Mouse (Mus musculus) midbrain, embryonic 16.5 days (tissue): ENCODE data around the gene Cinp. TPM values are rescaled to one million over a fixed set of nuclear protein-coding genes. Genes with fewer than 3 reads are reported as not detected.

Experiments
- ATAC-seq: fragments of 200-750 bp; cut with Nextera tagmentation; 2 replicates; pipeline ENCODE4 v1.8.0; 2017; ENCODE audit warnings: moderate TSS enrichment
- H3K27ac ChIP-seq: fragments of 300-500 bp; sonication (generic); 2 replicates; pipeline ENCODE4 v1.5.1; 2014; ENCODE audit warnings: mild to moderate bottlenecking, low read length, mixed read lengths
- H3K27me3 ChIP-seq: fragments of 300-500 bp; sonication (generic); 2 replicates; pipeline ENCODE4 v1.6.1; 2014; ENCODE audit warnings: low read depth, low read length, mixed read lengths; ENCODE audit not compliant: control insufficient read depth, insufficient read depth
- H3K36me3 ChIP-seq: fragments of 300-500 bp; sonication (generic); 2 replicates; pipeline ENCODE4 v1.6.1; 2014; ENCODE audit warnings: mild to moderate bottlenecking, low read length, moderate library complexity, mixed read lengths; ENCODE audit not compliant: control insufficient read depth, insufficient read depth
- H3K4me1 ChIP-seq: fragments of 300-500 bp; sonication (generic); 2 replicates; pipeline ENCODE4 v1.6.1; 2014; ENCODE audit warnings: mild to moderate bottlenecking, low read length, mixed read lengths; ENCODE audit not compliant: control insufficient read depth, insufficient read depth
- H3K4me2 ChIP-seq: fragments of 300-500 bp; sonication (generic); 2 replicates; pipeline ENCODE4 v1.6.1; 2014; ENCODE audit warnings: mild to moderate bottlenecking, low read length, mixed read lengths
- H3K4me3 ChIP-seq: fragments of 300-500 bp; sonication (generic); 2 replicates; pipeline ENCODE4 v1.5.1; 2014; ENCODE audit warnings: low read depth, mild to moderate bottlenecking, low read length, moderate library complexity, mixed read lengths
- H3K9ac ChIP-seq: fragments of 300-500 bp; sonication (generic); 2 replicates; pipeline ENCODE4 v1.6.1; 2014; ENCODE audit warnings: low read depth, low read length, mixed read lengths
- H3K9me3 ChIP-seq: fragments of 300-500 bp; sonication (generic); replicated peaks from 2 replicates; pipeline ENCODE4 v1.6.1; 2014; ENCODE audit warnings: mild to moderate bottlenecking, low read length, mixed read lengths; ENCODE audit not compliant: control insufficient read depth, poor library complexity, severe bottlenecking
- WGBS: fragments of 180-500 bp; shearing (Covaris S2); extraction: QIAGEN DNeasy Blood & Tissue Kit; methylation state at CpG from one replicate; pipeline ENCODE4 v1.1.7; 2014; 5-methylcytosine and 5-hydroxymethylcytosine counted together
- polyA plus RNA-seq: library from polyadenylated mRNA; unstranded; fragments of >200 nt; fragmentation: Nextera tagmentation; extraction: Ambion mirVana; gene quantifications from 2 replicates; pipeline ENCODE4 v1.2.1, GENCODE M21; 2015

Cinp gene
- polyA plus RNA-seq, 1 experiment from 2014 or later = 90.0 TPM

DNA sequence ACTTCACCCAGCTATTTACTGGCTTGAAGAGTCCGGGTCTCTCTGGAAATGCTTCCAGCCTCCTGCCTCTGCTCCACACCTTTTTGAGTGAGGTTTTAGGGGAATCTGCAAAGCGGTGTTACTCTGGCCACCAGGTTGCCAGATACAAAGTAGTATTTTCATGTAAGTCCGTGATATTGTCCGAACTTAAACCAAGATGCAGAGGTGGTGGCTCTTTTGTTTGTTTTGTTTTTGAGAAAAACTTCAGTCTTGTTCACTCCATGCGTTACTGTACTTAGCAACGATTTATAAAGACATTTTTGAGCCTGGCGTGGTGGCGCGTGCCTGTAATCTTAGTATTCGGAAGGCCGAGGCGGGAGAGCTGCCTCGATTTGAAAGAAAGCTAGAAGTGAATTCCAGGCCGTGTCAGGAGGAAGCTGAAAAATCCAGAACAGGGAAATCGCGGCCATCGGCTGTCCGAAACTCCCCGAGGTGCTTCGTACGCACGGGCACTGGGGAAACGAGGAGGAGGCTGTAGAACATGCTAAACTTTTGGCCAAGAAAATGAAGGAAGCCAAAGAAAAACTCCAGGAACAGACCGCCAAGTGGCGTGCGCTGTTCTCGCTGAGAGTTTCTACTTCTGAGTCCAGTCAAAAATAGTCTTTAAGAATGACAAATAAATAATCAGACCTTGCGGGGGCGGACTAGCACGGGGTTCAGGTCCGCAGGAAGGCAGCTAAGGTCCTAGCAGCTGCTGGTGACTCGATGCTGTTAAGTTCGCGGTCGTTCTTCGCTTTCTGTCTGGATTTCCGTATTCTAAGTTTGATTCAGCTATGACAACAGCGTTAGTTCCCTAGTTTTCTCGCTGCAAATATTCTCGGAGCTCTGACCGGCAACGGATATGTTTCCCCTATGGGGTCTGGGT, 44.5 kb downstream of the Cinp start:
- 1% methylated on average over 42 of the region's 42 CpGs for WGBS
- Histone ChIP-seq H3K27ac (no peak overlapping the region), H3K9me3 (no peaks in the 10 kb centered on the region), H3K27me3 (peaks cover 22% of the 10 kb centered on the region), H3K4me3 (peak overlapping the region; percentile 30), H3K4me2 (peak overlapping the region; percentile 57), H3K9ac (no peak overlapping the region), H3K4me1 (peaks cover 14% of the 10 kb centered on the region), H3K36me3 (no peaks in the 10 kb centered on the region)
- no peak for ATAC-seq

DNA sequence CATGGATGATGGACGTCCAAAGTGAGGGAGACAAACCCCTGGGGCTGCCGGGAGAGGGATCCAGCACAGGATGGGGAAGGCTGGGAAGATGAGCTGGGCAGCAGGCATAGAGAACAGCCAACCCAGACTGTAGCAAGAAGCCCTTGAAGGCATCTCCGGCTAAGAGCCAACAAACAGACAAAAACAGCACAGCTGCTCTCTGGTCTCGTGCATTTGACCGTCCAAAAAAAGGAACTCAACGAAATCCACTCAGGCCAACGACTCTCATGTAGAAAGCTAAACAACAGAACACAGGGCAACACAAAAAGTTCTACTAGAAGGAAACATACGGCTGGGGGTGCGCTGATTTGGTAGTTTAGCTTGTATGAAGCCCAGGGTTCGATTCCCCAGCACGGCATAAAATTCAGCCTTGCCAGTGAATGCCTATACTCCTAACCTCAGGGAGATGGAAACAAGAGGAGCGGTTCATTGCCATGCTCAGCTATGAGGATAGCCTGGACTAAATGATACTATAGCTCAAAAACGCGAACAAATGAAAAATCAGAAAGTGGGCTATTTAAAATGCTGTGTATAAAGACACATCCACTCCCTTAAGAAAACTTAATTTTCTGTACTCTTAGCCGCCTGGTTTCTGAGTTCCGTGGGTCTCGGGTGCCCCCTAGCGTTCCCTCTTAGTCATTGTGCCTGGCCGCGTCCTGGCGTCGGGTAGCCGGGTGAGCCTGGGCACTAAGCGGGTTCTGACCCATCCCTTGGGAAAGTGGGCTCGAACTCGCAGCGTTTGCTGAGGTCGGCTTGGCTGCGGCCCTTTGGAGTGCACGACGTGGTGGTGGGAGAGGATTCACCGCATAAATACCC, 45.5 kb downstream of the Cinp start:
- Histone ChIP-seq H3K27ac (no peak overlapping the region), H3K9ac (peak overlapping the region; percentile 43; the same call in 1 of the 2 replicates), H3K4me3 (peak overlapping the region; percentile 25), H3K36me3 (no peaks in the 10 kb centered on the region), H3K9me3 (no peaks in the 10 kb centered on the region), H3K4me1 (peaks cover 14% of the 10 kb centered on the region), H3K27me3 (peaks cover 22% of the 10 kb centered on the region), H3K4me2 (peak overlapping the region; percentile 57)
- ATAC-seq = 0 out of 2 replicates have a peak, but pooled peaks have one; percentile 11
- WGBS = 20% methylated on average over 32 of the region's 32 CpGs

DNA sequence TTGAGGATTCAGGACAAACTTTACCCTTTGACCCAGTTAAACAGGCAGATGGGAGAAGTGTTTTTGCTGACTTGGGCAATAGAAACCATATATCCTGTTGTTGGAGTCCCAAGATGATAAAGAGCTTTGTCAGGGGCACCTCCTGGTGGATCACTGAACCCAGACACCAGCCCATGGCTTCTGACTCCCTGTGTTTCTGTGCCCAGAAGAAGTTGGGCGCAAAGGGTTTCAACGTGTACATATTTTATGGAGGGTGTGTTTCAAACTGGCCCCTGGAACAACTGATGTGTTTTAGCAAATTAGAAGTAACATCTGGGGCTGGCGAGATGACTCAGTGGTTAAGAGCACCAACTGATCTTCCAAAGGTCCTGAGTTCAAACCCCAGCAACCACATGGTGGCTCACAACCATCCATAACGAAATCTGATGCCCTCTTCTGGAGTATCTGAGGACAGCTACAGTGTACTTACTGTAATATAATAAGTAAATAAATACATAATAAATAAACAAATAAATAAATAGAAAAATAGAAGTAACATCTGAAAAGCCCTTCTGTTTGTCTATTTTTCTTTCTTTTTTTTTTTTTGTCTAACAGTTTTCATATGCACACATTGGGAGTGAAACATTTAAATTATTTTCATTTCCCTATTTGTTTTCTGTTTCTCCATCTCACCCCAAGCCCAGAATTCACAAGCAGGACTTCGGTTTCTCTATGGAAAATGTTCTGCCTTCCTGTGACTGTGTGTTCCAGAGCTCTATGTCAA, 47.0 kb downstream of the Cinp start:
- WGBS = 81% methylated on average over 5 of the region's 5 CpGs
- no peak for ATAC-seq
- no peaks in the 10 kb centered on the region for H3K36me3 ChIP-seq
- H3K9me3 ChIP-seq = no peaks in the 10 kb centered on the region
- no peak overlapping the region for H3K27ac ChIP-seq
- peaks cover 22% of the 10 kb centered on the region for H3K27me3 ChIP-seq
- H3K4me3 ChIP-seq = no peak overlapping the region
- no peak overlapping the region for H3K9ac ChIP-seq
- peaks cover 17% of the 10 kb centered on the region for H3K4me1 ChIP-seq
- H3K4me2 ChIP-seq = no peak overlapping the region

DNA sequence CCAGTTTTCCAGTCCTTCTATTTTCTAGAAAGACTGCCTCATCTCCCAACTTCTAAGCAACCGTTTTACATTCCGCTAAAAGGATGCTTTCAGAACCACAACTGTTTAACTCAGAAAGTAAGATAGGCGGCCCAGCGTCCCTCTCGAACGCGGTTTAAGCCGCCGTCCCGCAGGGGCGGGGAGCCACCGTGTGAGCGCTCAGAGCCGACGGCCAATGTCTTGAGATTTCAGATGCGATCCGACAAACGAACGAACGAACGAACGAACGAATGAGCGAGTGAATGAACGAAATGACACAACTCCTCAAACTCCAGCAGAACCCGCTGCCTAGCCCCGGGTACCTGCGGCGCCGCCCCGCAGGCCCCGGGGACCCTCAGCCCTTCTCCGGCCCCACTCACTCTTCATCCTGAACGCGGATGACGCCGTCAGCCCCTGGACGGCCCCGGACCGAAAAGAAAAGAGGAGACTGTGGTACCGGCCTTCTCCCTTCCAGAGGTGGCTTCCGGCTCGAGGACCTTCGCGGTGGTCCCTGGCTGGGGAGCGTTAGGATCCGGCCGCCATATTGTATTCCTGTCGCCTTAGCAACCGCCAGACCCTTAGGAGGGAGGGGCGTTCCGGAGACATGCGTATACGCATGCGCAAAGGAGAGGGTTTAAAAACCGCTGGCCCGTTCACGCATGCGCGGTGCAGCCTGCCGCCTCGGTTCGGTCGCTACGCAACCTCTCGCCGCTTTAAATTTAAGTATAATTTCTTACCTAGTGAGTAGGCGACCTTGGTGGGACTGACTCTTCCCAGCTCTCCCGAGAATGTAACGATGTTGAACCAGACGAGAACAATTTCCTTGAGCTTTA, 48.4 kb downstream of the Cinp start, which contains the start of gene Mok:
Gene Mok, minus strand, starts transcription at position 592 of the 851 bp plus-strand sequence.
- Histone ChIP-seq H3K4me2 (peak within 1 kb of the TSS; percentile 58), H3K4me3 (peak within 1 kb of the TSS; percentile 59), H3K27me3 (peaks cover 13% of the 10 kb centered on the region), H3K4me1 (peaks cover 12% of the 10 kb centered on the region), H3K9ac (peak within 1 kb of the TSS; percentile 65), H3K27ac (peak within 1 kb of the TSS; percentile 65), H3K36me3 (no peaks in the 10 kb centered on the region), H3K9me3 (no peaks in the 10 kb centered on the region)
- under 1% methylated on average over 69 of the region's 71 CpGs for WGBS
- ATAC-seq = peak; percentile 86

DNA sequence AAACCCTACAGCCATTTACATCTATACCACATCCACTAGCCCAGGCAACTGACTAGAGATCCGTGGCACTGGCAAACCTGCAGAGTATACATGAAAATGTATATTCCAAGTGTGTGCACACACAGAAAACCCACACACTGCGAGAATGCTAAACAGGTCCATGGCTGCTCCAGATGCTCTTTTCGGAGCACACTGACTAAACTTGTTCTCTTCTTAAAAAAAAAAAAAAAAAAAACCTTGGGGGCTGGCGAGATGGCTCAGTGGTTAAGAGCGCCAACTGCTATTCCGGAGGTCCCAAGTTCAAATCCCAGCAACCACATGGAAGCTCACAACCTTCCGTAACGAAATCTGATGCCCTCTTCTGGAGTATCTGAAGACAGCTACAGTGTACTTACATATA, 51.1 kb downstream of the Cinp start:
- Histone ChIP-seq H3K9ac (no peak overlapping the region), H3K27me3 (no peaks in the 10 kb centered on the region), H3K27ac (no peak overlapping the region), H3K4me1 (peaks cover 12% of the 10 kb centered on the region), H3K4me2 (no peak overlapping the region), H3K36me3 (no peaks in the 10 kb centered on the region), H3K4me3 (no peak overlapping the region), H3K9me3 (no peaks in the 10 kb centered on the region)
- WGBS = 82% methylated on average over 8 of the region's 8 CpGs
- no peak for ATAC-seq

DNA sequence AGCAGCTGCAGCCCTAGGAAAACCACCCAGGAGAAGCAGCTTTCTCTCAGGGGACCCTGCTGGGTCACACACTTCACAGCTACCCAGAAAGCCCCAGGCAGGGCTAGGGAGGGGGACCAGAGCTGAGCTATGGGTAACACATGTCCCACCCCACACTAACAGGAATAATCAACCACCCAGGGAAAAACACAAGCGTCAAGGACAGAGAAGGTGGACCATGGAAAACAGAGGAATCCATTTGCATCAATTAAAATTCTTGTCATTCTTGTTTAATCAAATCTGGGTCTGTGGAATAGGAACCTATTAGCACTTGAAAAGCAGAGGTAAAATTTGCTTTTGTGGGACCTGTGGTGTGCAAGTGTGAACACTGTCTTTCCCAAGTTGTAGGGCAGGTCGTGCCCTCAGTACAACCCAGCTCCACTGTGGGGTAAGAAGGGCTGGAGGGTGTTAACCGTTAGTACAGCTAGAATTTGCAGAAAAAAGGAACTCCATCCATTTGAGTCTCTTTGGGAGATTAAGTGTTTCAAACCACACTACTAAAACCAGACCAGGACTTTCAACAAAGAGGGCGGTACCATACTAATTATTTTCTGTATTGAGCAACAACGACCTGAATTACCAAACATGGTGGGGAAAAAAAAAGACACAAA, 51.6 kb downstream of the Cinp start:
- Histone ChIP-seq H3K4me1 (peaks cover 12% of the 10 kb centered on the region), H3K9me3 (no peaks in the 10 kb centered on the region), H3K4me2 (no peak overlapping the region), H3K9ac (no peak overlapping the region), H3K36me3 (no peaks in the 10 kb centered on the region), H3K27ac (peak overlapping the region; percentile 17; the same call in 1 of the 2 replicates), H3K27me3 (no peaks in the 10 kb centered on the region), H3K4me3 (no peak overlapping the region)
- WGBS = 40% methylated on average over 5 of the region's 5 CpGs
- ATAC-seq = no peak

DNA sequence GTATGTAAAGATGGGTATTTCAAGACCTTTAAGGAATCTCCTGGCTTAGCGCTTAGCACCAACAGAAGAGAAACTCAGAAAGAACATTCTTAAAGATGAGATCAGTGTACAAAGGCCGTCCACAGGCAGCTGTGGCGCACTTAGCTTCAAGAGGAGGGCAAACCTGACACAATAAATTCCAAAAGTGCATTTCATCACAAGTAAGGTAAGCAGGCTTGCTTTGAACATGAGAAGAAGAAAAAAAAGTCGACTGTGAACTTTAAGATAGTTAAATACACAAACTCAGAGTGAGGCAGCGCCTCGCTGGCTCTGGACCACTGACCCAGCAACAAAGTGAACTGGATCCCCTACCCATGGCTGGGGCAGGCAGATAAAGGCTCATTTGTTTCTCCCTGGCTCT, 52.2 kb downstream of the Cinp start:
- H3K4me3 ChIP-seq = no peak overlapping the region
- H3K9me3 ChIP-seq = no peaks in the 10 kb centered on the region
- H3K27me3 ChIP-seq = no peaks in the 10 kb centered on the region
- no peak for ATAC-seq
- peaks cover 12% of the 10 kb centered on the region for H3K4me1 ChIP-seq
- H3K36me3 ChIP-seq = no peaks in the 10 kb centered on the region
- peak overlapping the region; percentile 17; the same call in 1 of the 2 replicates for H3K27ac ChIP-seq
- H3K9ac ChIP-seq = no peak overlapping the region
- no peak overlapping the region for H3K4me2 ChIP-seq
- 41% methylated on average over 6 of the region's 6 CpGs for WGBS
